Mouse (Mus musculus): ENCODE results near the gene Gm17617.

- no peak for TF ChIP-seq CTCF (IDR thresholded peaks at IDR 0.05; ENCODE audit: low read depth)
- no peak for TF ChIP-seq EP300 (IDR thresholded peaks at IDR 0.05; ENCODE audit: low read depth)
Measured at GRCm38 (mm10) chr13:55166806-55167725, 33.7 kb upstream of the Gm17617 start.

Measured in liver, embryonic 14.5 days (tissue).